ENCODE assay signal across 9 mouse cellular contexts in the genomic region with DNA sequence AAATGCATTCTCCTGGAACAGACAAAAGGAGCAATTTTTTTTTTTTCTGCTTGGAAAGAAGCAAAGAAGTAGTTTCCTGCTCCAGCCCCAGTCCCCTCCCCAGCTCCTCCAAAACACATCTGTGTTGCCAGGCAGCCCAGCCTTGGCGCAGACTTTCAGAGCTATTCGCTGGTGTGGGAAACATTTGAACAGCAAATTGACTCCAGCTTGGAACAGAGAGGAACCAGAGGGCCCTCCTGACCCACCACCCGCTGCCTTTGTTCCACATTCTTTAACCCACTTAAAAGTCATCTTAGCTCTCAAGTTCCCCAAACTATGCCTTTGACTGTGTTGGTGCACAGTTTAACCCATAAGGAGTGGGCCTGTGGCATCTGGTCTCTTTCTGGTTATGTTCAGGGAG.
DNase-seq lines count a peak whose midpoint lies in the region; ATAC-seq and TF ChIP-seq lines count a peak whose summit lies in the region.
"Had no signal": no experiment of that assay in that cellular context is flagged by ENCODE, and none has a peak within 500 bp of the region (broad histone marks: within the 10 kb centered on the region; RNA-seq: fewer than 3 reads in every experiment).

No protein-coding gene starts in this region.

- no peak overlapping the region for H3K4me3 ChIP-seq in kidney, adult 2 months (ENCODE audit: insufficient read depth, low read depth, low read length)
- H3K4me3 ChIP-seq in forebrain, embryonic 14.5 days (ENCODE audit: low read depth, low read length) = no peak overlapping the region
- H3K4me3 ChIP-seq in limb, embryonic 11.5 days (ENCODE audit: low read depth, low read length) = no peak overlapping the region
- no peak overlapping the region for H3K4me3 ChIP-seq in neural tube, embryonic 11.5 days (ENCODE audit: low read depth, low read length)
- H3K4me3 ChIP-seq: liver, embryonic 15.5 days had no signal

- H3K4me1 ChIP-seq in kidney, adult 2 months (ENCODE audit: control insufficient read depth, insufficient read depth, low read length) = no peaks in the 10 kb centered on the region
- peaks cover 7% of the 10 kb centered on the region; the same call in 1 of the 2 replicates for H3K4me1 ChIP-seq in forebrain, embryonic 14.5 days (ENCODE audit: control insufficient read depth, insufficient read depth, low read length)
- peaks cover 10% of the 10 kb centered on the region for H3K4me1 ChIP-seq in limb, embryonic 11.5 days (ENCODE audit: control insufficient read depth, insufficient read depth, low read length)
- no peaks in the 10 kb centered on the region for H3K4me1 ChIP-seq in neural tube, embryonic 11.5 days (ENCODE audit: control insufficient read depth, insufficient read depth, low read length)
- H3K4me1 ChIP-seq: liver, embryonic 15.5 days had no signal

- peak; percentile 15 for DNase-seq in kidney, postnatal 10 days
- no peak for DNase-seq in kidney, adult 2 months
- peak; percentile 70 for DNase-seq in forebrain, embryonic 14.5 days (ENCODE audit: low spot score)
- peak; percentile 81 for DNase-seq in limb, embryonic 11.5 days (ENCODE audit: low spot score)
- DNase-seq in neural tube, embryonic 11.5 days (ENCODE audit: low spot score) = peak; percentile 67
- no peak for DNase-seq in cerebellum, postnatal 10 days
- no peak for DNase-seq in thymus, postnatal 0 days (ENCODE audit: low spot score)

- H3K36me3 ChIP-seq in kidney, adult 2 months (ENCODE audit: control insufficient read depth, insufficient read depth, low read length) = no peaks in the 10 kb centered on the region
- H3K36me3 ChIP-seq in forebrain, embryonic 14.5 days (ENCODE audit: control insufficient read depth, insufficient read depth, low read length) = no peaks in the 10 kb centered on the region
- H3K36me3 ChIP-seq in limb, embryonic 11.5 days (ENCODE audit: control insufficient read depth, insufficient read depth, low read length) = no peaks in the 10 kb centered on the region
- no peaks in the 10 kb centered on the region for H3K36me3 ChIP-seq in neural tube, embryonic 11.5 days (ENCODE audit: control insufficient read depth, insufficient read depth, low read length)
- H3K36me3 ChIP-seq: liver, embryonic 15.5 days had no signal

- peak; percentile 42; the same call in 1 of the 2 replicates for ATAC-seq in forebrain, embryonic 14.5 days
- ATAC-seq in limb, embryonic 11.5 days (ENCODE audit: insufficient number of reproducible peaks, low FRiP score, low TSS enrichment, low read depth) = peak; percentile 74
- no peak for ATAC-seq in neural tube, embryonic 11.5 days (ENCODE audit: insufficient read depth, low FRiP score, low TSS enrichment)
- ATAC-seq in granulocyte monocyte progenitor cell, adult 5-6 weeks (replicated peaks; ENCODE audit: poor library complexity, severe bottlenecking) = no peak

- no peak for TF ChIP-seq CTCF in kidney, adult 2 months (conservative IDR thresholded peaks at IDR 0.05; ENCODE audit: insufficient read depth, insufficient read length, low read depth, low read length)

- no peak for TF ChIP-seq POLR2A in kidney, adult 2 months (IDR thresholded peaks at IDR 0.05; ENCODE audit: low read depth, low read length)

- no peaks in the 10 kb centered on the region for H3K27me3 ChIP-seq in kidney, adult 2 months (replicated peaks; ENCODE audit: control insufficient read depth, insufficient read depth, low read length)
- H3K27me3 ChIP-seq in forebrain, embryonic 14.5 days (replicated peaks; ENCODE audit: control insufficient read depth, insufficient read depth, low read length) = no peaks in the 10 kb centered on the region
- H3K27me3 ChIP-seq in limb, embryonic 11.5 days (ENCODE audit: control insufficient read depth, insufficient read depth, low read length) = no peaks in the 10 kb centered on the region
- H3K27me3 ChIP-seq in neural tube, embryonic 11.5 days (ENCODE audit: control insufficient read depth, insufficient read depth, low read length) = no peaks in the 10 kb centered on the region
- H3K27me3 ChIP-seq: liver, embryonic 15.5 days had no signal

- no peaks in the 10 kb centered on the region for H3K9me3 ChIP-seq in forebrain, embryonic 14.5 days (replicated peaks; ENCODE audit: control insufficient read depth, low read length)
- peaks cover 4% of the 10 kb centered on the region; the same call in 1 of the 2 replicates for H3K9me3 ChIP-seq in limb, embryonic 11.5 days (ENCODE audit: control insufficient read depth, low read length)
- H3K9me3 ChIP-seq in neural tube, embryonic 11.5 days (ENCODE audit: control insufficient read depth, low read length) = no peaks in the 10 kb centered on the region; the same call in 1 of the 2 replicates

- no peak overlapping the region for H3K27ac ChIP-seq in kidney, adult 2 months (ENCODE audit: insufficient read depth, low read depth, low read length)
- H3K27ac ChIP-seq in forebrain, embryonic 14.5 days (ENCODE audit: low read depth, low read length) = peak overlapping the region; percentile 39; the same call in 1 of the 2 replicates
- H3K27ac ChIP-seq in limb, embryonic 11.5 days (replicated peaks; ENCODE audit: low read depth, low read length) = peak overlapping the region; percentile 75
- no peak overlapping the region for H3K27ac ChIP-seq in neural tube, embryonic 11.5 days (ENCODE audit: low read depth, low read length)
- H3K27ac ChIP-seq: liver, embryonic 15.5 days had no signal

- peak overlapping the region; percentile 5; the same call in 1 of the 2 replicates for H3K9ac ChIP-seq in forebrain, embryonic 14.5 days (ENCODE audit: low read length)
- H3K9ac ChIP-seq in limb, embryonic 11.5 days (ENCODE audit: low read length) = no peak overlapping the region
- no peak overlapping the region for H3K9ac ChIP-seq in neural tube, embryonic 11.5 days (ENCODE audit: low read length)
- H3K9ac ChIP-seq: liver, embryonic 15.5 days had no signal

- no peak overlapping the region; the same call in 1 of the 2 replicates for H3K4me2 ChIP-seq in forebrain, embryonic 14.5 days (ENCODE audit: low read length)
- H3K4me2 ChIP-seq in limb, embryonic 11.5 days (ENCODE audit: low read depth, severe bottlenecking) = no peak overlapping the region
- H3K4me2 ChIP-seq in neural tube, embryonic 11.5 days (ENCODE audit: low read depth) = no peak overlapping the region
- H3K4me2 ChIP-seq: liver, embryonic 15.5 days had no signal

- 52% methylated on average over 3 of the region's 3 CpGs for WGBS in kidney, adult 2 months
- WGBS in forebrain, embryonic 14.5 days = 21% methylated on average over 3 of the region's 3 CpGs
- WGBS in limb, embryonic 11.5 days = 10% methylated on average over 3 of the region's 3 CpGs
- 21% methylated on average over 3 of the region's 3 CpGs for WGBS in neural tube, embryonic 11.5 days

Comparison
In these comparisons a context has a peak if more than half of its experiments do, and no peak if none do; other contexts are left out.
1. DNase-seq: peak in kidney, postnatal 10 days (single experiment), forebrain, embryonic 14.5 days (single experiment), limb, embryonic 11.5 days (single experiment) and neural tube, embryonic 11.5 days (single experiment); none in kidney, adult 2 months (single experiment), cerebellum, postnatal 10 days (0 of 2) and thymus, postnatal 0 days (single experiment).
2. H3K27ac ChIP-seq: peak in forebrain, embryonic 14.5 days (single experiment) and limb, embryonic 11.5 days (single experiment); none in kidney, adult 2 months (single experiment) and neural tube, embryonic 11.5 days (single experiment).
3. ATAC-seq: peak in forebrain, embryonic 14.5 days (single experiment) and limb, embryonic 11.5 days (single experiment); none in neural tube, embryonic 11.5 days (single experiment) and granulocyte monocyte progenitor cell, adult 5-6 weeks (single experiment).